Mouse (Mus musculus) Patski (cell line): ENCODE measurements at regions not wholly inside any gene's neighbourhood (a gene's known extent, or its start where the extent isn't known, plus 50 kb on each side); places are given as distances from the start of the nearest gene placed in this dataset.

Experiments
- ATAC-seq: fragments of 100-300 bp; one replicate; pipeline ENCODE4 v1.8.0; 2021
- CTCF ChIA-PET: fragments of 350-600 bp; sonication (Branson Sonifier 250); formaldehyde crosslinking; loops from one replicate; lab custom pipeline; 2022; ENCODE audit warnings: inconsistent platforms; lab: Charles Lee
- POLR2A ChIA-PET: fragments of 350-600 bp; sonication (Branson Sonifier 250); formaldehyde crosslinking; loops from one replicate; lab custom pipeline; 2022; ENCODE audit warnings: antibody characterized with exemption, inconsistent platforms; lab: Charles Lee
- DNase-seq: peaks from one replicate; pipeline ENCODE4 v3.0.0-alpha.2; 2011; ENCODE audit warnings: low read depth, low spot score
- H3K27me3 ChIP-seq: fragments of 371-371 bp; one replicate; pipeline ENCODE4 v1.5.1; 2021
- CTCF ChIP-seq: fragments of 100-300 bp; IDR thresholded peaks from one replicate; pipeline ENCODE4 v1.5.1; 2021
- in situ Hi-C: fragments of 300-500 bp; cut with MboI; formaldehyde crosslinking; loops from 3 replicates; pipeline ENCODE4 v1.11.1; 2018; ENCODE audit warnings: low pct_unique_long_range_greater_than_20kb, mixed read lengths

GRCm38 (mm10) chr6:98178005-98178404 is 164.5 kb downstream of the Gm765 start:
- no peak for DNase-seq
- ChIA-PET POLR2A (no interaction called here), CTCF (no interaction called here)
- H3K27me3 ChIP-seq: peaks cover 24% of the 10 kb centered on the region
- in situ Hi-C loops: no loop called here
- no peak for TF ChIP-seq CTCF
- ATAC-seq: no peak

- in situ Hi-C loops: no loop called here
- CTCF ChIA-PET: no interaction called here
- peaks cover 85% of the 10 kb centered on the region for H3K27me3 ChIP-seq
Measured at GRCm38 (mm10) chr6:98149043-98149813, 193.3 kb downstream of the Gm765 start.

GRCm38 (mm10) chr6:98147855-98148254 is 194.7 kb downstream of the Gm765 start:
- in situ Hi-C loops: no loop called here
- peaks cover 82% of the 10 kb centered on the region for H3K27me3 ChIP-seq
- POLR2A ChIA-PET: no interaction called here
- CTCF ChIA-PET: no interaction called here
- no peak for TF ChIP-seq CTCF
- ATAC-seq: no peak
- DNase-seq: no peak

More at GRCm38 (mm10) chr6:98149043-98149813, 193.3 kb downstream of the Gm765 start:
- no peak for TF ChIP-seq CTCF
- DNase-seq (no peak), ATAC-seq (no peak)
- POLR2A ChIA-PET: no interaction called here

GRCm38 (mm10) chr6:98132931-98133330 is 209.6 kb downstream of the Gm765 start:
- ChIA-PET CTCF (interaction anchor here (2.9 kb wide), 1 partner anchor 11 kb away, joined by 11 read pairs; no protein-coding TSS in a partner anchor), POLR2A (no interaction called here)

DNA sequence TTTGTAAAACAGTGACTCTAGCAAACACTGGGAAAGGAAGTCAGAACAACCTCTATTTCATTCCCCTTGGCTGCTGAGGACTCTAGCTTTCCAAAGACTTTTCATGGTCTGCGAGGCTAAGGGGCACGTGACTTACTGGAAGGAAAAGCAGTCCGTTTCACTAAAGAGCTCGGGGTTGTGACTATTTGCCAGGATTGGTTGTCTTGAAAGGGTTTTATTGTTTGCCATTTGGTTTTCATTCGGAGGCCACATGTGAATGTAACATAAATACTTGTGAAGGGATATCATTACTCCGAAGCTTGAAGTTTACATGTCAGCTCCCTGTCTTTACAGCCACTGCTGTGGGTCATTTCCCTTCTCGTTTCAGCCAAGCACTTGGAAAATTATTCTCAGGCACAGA is 217.1 kb downstream of the Gm765 start:
- ChIA-PET CTCF (no interaction called here), POLR2A (no interaction called here)
- peaks cover 56% of the 10 kb centered on the region for H3K27me3 ChIP-seq
- DNase-seq: no peak
- TF ChIP-seq CTCF: no peak
- in situ Hi-C loops: no loop called here
- ATAC-seq: no peak

More at GRCm38 (mm10) chr6:98132931-98133330, 209.6 kb downstream of the Gm765 start:
- peaks cover 47% of the 10 kb centered on the region for H3K27me3 ChIP-seq
- TF ChIP-seq CTCF: peak; percentile 72
- ATAC-seq: no peak
- DNase-seq: no peak
- in situ Hi-C loops: no loop called here

DNA sequence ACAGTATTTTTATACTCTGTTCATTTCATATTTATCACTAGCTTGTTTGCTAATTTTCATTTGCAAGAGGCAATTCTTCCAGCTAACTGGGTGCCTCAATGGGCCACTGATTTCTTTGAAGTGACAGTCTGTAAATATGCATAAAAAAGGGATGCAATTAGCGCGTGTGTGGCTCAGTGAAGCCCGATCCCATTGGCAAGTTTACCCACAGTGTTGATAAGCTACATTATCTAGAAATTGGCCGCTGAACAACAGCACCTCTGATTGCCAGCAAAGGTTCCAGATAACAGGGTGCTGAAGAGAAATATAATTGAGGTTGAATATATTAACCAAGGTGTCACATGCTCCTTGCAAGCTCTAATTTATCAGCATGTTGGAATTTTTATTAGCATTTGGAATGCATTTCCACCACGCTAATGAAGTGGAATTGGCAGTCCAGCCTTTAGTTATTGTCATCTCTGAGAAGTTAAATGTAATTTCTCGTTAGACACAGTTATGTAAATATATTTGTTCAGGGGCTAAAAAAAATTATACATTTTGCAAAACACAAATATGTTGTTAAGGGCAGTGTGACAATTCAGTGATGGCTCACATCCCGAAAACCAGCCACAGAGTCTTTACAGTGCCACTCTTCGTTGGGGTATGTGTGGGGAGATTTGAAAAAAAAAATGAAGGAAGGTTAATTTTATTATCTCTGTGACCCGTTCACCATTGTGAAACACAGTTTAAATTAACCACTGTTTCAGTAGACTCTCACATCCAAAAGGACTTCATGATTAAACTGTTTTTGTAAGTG is 224.0 kb downstream of the Gm765 start:
- H3K27me3 ChIP-seq: peaks cover 67% of the 10 kb centered on the region
- POLR2A ChIA-PET: no interaction called here
- in situ Hi-C loops: no loop called here
- DNase-seq (no peak), ATAC-seq (no peak)
- CTCF ChIA-PET: interaction anchor here (1.0 kb wide), 1 partner anchor 13 kb away, joined by 3 read pairs; no protein-coding TSS in a partner anchor
- no peak for TF ChIP-seq CTCF

GRCm38 (mm10) chr6:98114327-98115134 is 228.0 kb downstream of the Gm765 start:
- no peak for DNase-seq
- H3K27me3 ChIP-seq: peaks cover 69% of the 10 kb centered on the region
- no peak for TF ChIP-seq CTCF
- POLR2A ChIA-PET: interaction anchor here (0.6 kb wide), 1 partner anchor 10 kb away, joined by 4 read pairs; no protein-coding TSS in a partner anchor
- CTCF ChIA-PET: interaction anchor here (0.7 kb wide), 1 partner anchor 9 kb away, joined by 4 read pairs; no protein-coding TSS in a partner anchor
- in situ Hi-C loops: no loop called here
- ATAC-seq: no peak

- DNase-seq: no peak
- ATAC-seq: no peak
- H3K27me3 ChIP-seq: peaks cover 69% of the 10 kb centered on the region
- no peak for TF ChIP-seq CTCF
- ChIA-PET POLR2A (interaction anchor here (0.6 to 0.7 kb wide), 2 partner anchors 11 to 41 kb away, joined by 3 to 4 read pairs; no protein-coding TSS in a partner anchor), CTCF (no interaction called here)
- in situ Hi-C loops: no loop called here
Measured at GRCm38 (mm10) chr6:98113708-98114107, 228.8 kb downstream of the Gm765 start.

DNA sequence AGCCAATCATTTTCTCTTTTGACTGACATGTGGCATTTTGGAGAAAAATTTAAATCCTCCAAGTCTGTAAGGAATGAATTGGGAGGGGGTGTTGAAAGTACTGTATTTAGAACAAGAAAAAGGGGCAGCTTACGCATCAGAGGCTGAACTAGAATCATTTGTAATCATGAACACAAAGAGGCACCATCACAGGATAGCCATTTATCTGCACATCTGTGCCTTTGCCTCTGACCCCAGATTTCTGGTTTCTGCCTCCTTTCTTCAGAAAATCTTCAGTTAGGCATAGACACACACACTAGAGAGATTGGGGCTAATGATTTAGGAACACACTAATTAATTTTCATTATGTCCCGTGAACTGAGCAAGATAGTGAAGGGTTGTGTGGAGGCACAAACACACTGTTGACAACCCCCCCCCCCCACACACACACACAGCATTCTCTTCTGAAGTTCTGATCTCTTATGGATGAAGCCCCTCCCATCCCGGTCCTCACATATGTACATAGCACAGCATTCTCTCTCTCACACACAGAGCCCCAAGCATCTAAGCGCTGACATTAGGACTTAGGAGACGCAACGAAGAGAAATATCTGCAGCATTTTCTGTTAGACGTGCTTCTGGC is 229.9 kb downstream of the Gm765 start:
- ChIA-PET POLR2A (no interaction called here), CTCF (no interaction called here)
- DNase-seq: no peak
- peaks cover 71% of the 10 kb centered on the region for H3K27me3 ChIP-seq
- in situ Hi-C loops: no loop called here
- no peak for ATAC-seq
- no peak for TF ChIP-seq CTCF

DNA sequence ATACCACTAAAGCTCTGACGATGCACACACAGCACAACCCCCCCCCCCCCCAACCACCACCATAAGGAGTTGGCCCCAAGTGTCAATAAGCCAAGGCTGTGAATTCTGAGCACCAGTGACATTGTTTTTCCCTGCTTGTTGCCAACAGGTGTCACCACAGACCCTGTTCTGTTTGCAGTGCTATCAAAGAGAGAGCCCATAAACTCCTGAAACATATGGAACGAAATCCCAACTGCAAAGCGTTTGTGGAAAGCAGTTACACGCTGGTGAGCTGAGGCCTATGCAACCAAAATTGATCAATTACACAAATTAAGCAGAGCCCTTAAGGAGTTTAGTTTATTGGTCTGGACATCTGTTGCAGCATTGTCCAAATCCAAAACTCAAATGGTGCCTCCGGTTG is 235.4 kb downstream of the Gm765 start:
- ChIA-PET CTCF (no interaction called here), POLR2A (no interaction called here)
- in situ Hi-C loops: loop anchor here (5.0 kb wide), 1 partner anchor 1495 kb away; no protein-coding TSS in a partner anchor
- ATAC-seq (no peak), DNase-seq (no peak)
- TF ChIP-seq CTCF: no peak
- H3K27me3 ChIP-seq: peaks cover 67% of the 10 kb centered on the region
